Mouse (Mus musculus) hindlimb bud, embryonic 11.5 days (tissue): Measurements from ENCODE around the gene Lta.

Experiments used
- DNase-seq: peaks from one replicate; pipeline ENCODE4 v3.0.0-alpha.2; 2012; ENCODE audit warnings: low read depth, low spot score; ENCODE audit errors: extremely low spot score

Gene Lta

GRCm38 (mm10) chr17:35213071-35213470, 7.9 kb upstream of the Lta start:
- DNase-seq: no peak

- DNase-seq: no peak
Observed at GRCm38 (mm10) chr17:35210593-35210992, 5.4 kb upstream of the Lta start.

- DNase-seq: no peak
Observed at GRCm38 (mm10) chr17:35209785-35210535, 4.8 kb upstream of the Lta start.

DNA sequence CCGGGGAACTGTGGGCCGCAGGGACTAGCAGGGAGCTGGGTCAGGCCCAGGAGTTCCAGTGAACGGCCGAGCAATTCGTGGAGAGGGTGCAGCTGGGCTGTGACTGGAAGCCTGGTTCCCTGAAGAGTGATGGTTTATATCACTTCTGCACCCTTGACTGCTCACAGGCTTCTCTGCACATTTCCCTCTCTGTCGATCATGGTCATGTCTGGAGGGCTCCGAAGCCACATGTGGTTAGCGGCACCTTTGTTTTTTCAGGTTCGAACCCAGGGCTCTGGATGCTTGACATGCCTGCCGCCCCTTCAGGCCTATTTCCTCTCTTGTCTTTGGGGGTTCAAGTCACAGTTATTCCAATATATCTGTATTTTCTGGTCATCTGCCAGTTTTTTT, 224 bp upstream of the Lta start:
- DNase-seq: no peak

DNA sequence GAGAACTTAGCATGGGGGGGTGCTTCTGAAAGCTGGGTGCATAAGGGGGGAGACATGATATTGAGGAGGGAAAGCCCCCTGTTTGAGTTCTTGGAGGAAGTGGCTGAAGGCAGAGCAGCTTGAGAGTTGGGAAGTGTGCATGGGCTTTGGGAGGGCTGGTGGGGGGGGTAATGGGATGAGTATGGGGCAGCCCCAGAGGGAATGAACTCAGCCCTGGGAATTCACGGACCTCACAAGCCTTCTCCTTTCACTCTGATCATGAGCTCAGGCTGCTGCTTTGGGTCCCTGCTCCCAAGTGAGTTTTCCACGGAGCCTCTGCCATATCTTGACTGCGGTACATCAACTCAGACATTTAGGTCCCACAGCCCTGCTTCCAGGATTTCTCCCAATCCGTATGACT, 2.7 kb downstream of the Lta start:
- DNase-seq: no peak

DNA sequence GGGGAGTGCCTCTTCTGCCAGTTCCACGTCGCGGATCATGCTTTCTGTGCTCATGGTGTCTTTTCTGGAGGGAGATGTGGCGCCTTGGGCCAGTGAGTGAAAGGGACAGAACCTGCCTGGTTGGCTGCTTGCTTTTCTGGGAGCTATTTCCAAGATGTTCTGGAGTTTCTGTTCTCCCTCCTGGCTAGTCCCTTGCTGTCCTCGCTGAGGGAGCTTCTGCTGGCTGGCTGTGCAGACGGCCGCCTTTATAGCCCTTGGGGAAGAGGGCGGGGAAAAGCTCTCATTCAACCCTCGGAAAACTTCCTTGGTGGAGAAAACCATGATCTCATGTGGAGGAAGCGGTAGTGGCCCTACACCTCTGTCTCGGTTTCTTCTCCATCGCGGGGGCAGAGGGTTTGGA, 3.4 kb downstream of the Lta start, which contains the start of gene Tnf:
TSS of gene Tnf (minus strand) at position 221 of the 400 bp plus-strand sequence.
- no peak for DNase-seq

GRCm38 (mm10) chr17:35201128-35201527, 4.0 kb downstream of the Lta start:
- DNase-seq: no peak

DNA sequence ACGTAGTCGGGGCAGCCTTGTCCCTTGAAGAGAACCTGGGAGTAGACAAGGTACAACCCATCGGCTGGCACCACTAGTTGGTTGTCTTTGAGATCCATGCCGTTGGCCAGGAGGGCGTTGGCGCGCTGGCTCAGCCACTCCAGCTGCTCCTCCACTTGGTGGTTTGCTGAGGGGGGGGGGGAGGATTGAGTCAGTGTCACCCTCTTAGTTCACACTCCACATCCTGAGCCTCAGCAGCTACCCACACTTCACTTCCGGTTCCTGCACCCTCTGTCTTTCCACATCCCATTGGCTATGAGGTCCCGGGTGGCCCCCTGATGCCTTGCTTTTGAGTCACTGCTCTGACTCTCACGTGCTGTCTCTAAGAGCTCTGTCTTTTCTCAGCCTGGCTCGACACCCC, 4.8 kb downstream of the Lta start:
- no peak for DNase-seq

DNA sequence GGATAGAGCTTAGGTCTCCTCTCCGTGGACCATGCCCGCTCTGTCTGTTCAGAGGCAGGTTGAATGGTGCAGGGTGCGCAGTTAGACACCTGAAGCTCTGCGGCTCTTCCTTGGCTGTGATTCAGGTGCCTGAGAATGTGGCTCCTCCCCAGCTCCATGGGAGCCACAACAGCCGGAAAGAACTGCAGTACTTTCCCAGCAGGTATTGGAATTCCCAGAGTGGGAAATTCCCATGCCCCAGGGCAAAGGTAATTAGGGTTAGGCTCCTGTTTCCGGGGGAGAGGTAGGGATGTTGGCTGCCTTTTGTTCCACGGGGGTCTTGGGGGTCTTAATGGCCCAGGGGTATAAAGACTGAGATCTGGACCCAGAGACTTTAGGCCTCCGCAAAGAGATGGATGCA, 6.2 kb downstream of the Lta start:
- DNase-seq: no peak

- DNase-seq: no peak
Observed at GRCm38 (mm10) chr17:35198029-35198428, 7.1 kb downstream of the Lta start.

DNA sequence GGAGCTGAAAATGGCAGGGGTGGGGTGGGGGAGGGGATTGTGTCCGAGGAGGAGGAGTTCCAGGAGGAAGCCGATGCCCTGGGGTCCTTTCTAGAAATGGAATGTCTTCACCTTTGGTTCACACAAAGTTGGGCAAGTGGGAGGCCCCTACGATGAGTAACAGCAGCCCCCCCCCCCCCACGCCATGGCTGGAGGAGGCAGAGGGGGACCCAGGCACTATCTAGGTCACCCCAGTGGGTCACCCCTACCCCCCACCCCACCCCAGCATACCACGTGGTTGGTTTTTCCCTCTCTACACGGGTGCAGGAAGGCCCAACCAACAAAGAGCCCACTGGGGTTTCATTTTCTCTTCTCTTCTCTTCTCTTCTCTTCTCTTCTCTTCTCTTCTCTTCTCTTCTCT, 8.0 kb downstream of the Lta start:
- DNase-seq: no peak

DNA sequence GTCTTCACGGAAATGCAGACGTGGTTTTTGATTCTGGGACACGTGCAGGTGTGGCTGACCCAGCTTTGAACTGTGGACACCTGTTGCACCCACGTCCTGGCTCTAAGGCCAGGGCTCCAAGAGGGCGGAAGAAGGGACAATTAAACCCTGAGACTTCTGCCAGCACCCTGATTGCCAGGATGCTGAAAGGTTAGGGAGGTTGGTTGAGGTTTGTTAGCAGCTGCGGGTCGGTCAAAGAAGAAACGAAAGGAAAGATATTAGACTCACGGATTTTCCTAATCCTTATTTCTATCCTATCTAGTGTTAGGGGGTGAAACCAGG, 8.9 kb downstream of the Lta start:
- DNase-seq: no peak

- DNase-seq: no peak
Observed at GRCm38 (mm10) chr17:35195631-35196320, 9.4 kb downstream of the Lta start.

GRCm38 (mm10) chr17:35194844-35195630, 10.1 kb downstream of the Lta start:
- DNase-seq: no peak

- no peak for DNase-seq
Observed at GRCm38 (mm10) chr17:35193881-35194843, 11.0 kb downstream of the Lta start, which contains the start of gene Ltb. Gene Ltb (plus strand): TSS chr17:35194439.

GRCm38 (mm10) chr17:35192924-35193323, 12.2 kb downstream of the Lta start:
- no peak for DNase-seq

DNA sequence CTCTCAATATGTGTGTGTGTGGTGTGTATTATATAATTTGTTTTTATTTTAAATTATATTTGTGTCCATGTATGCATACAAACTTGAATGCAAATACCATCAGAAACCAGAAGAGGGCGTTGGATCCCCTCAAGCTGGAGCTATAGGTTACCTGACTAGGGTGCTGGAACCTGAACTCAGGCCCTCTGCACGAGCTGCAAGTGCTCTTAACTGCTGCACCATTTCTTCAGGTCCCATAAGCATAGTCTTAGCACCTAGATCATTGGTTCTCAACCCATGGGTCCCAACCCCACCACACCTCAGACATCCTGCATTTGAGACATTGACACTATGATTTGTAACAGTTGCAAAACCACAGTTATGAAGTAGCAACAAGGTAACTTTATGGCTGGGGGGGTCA, 13.4 kb downstream of the Lta start:
- DNase-seq: no peak

- DNase-seq: no peak
Observed at GRCm38 (mm10) chr17:35190096-35190495, 15.1 kb downstream of the Lta start.

DNA sequence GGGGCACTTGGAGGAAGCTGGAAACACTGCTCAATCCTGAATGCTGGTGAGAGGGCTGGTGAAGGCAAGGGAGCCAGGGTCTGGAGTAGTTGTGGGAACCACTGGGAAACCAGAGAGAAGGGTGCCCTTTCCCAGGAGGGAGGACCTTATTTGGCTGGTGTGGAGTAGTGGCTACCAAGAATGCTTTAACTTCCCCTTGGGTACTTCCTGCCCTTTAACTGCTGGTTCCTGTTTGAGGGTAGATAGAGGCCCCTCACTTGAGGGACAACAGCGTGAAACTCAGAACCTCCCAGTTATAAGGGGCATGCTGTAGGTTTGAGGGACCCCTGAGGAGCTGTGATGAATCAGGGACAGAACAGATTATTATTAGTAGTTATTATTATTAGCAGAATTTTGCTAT, 16.0 kb downstream of the Lta start:
- no peak for DNase-seq

GRCm38 (mm10) chr17:35187959-35188610, 17.1 kb downstream of the Lta start, which contains the start of gene Lst1:
Gene Lst1 (minus strand): TSS chr17:35188439.
- no peak for DNase-seq
